Mouse (Mus musculus) liver, embryonic 18 days (tissue): ENCODE measurements around the gene Trim52. TPM values are rescaled to one million over a fixed set of nuclear protein-coding genes. Genes with fewer than 3 reads are reported as not detected.

Experiments used
- polyA plus RNA-seq: library from polyadenylated mRNA; depleted of rRNA; stranded (reverse); fragments of >200 nt; gene quantifications from 2 replicates; pipeline ENCODE4 v1.2.3, GENCODE M21; 2012; rRNA removed

The Trim52 gene
- polyA plus RNA-seq, result not detected in 2 replicates

DNA sequence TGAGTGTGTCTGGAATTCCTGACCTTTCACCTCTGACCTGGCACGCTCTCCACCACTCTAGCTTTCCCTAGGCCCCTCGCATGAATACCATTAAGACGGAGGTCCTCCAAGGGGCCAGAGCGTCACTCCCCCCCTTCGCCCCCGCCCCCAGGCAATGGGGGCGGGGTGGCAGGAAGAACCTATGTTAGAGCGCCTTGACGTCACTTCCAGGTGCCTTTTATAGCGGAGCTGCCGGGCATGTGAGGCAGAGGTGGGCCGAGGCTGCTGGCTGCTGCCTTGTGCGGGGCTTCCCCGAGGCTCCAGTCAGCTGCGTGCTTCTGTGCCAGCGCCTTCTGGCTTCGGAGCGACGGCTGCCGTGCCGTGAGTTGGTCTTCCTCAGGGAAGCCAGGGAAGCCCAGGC, at the start of gene Trim52:
Gene Trim52 (plus strand): TSS at position 219 of the 400 bp plus-strand sequence.

Other genes starting within 250 kb of the Trim52 start
- gene Spry2, start 209.4 kb upstream of the Trim52 start, polyA plus RNA-seq, result 1.3 and 1.5 TPM in 2 replicates